Mouse (Mus musculus): ENCODE measurements at regions not wholly inside any gene's neighbourhood (a gene's known extent, or its start where the extent isn't known, plus 50 kb on each side); places are given as distances from the start of the nearest gene placed in this dataset.

GRCm38 (mm10) chr2:172613891-172614391 is 64.5 kb downstream of the Tfap2c start:
- no peak for DNase-seq (ENCODE audit: extremely low read depth, insufficient read length, low spot score)

DNA sequence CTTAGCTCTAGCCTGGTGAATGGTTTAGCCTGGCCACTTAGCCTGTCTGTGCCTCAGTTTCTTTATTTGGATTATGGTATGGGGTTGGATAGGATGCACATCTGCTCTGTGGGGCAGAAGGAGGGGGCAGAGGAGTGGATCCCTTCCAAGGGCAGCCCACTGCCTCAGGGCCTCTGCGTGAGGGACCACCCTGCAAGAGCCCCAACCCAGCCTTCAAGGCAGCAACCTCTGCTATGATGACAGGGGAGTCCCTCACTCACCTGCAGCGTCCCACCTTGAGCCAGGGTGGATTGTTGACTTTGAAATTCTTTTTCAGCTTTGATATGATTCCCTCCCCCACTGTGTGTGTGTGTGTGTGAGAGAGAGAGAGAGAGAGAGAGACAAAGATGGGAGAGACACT is 65.8 kb downstream of the Tfap2c start:
- no peak for DNase-seq (ENCODE audit: extremely low read depth, insufficient read length, low spot score)

DNA sequence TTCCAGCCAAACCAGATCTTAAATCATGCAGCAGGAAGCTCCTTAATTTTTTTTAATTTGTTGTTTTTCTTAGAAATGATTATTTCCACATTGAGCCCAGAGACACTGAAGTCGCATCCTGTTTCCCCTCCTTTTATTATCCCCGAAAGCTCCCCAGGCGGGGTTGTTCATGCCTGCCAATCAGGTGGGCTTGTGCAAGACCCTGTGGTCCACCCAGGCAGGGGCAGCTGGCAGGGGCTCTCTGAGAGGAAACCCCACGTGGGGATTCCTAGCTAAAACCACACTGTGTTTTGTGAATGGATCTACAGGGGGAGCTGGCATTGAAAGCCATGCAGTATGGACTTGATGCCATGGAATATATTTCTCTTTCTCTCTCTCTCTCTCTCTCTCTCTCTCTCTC is 66.2 kb downstream of the Tfap2c start:
- no peak for DNase-seq (ENCODE audit: extremely low read depth, insufficient read length, low spot score)

DNA sequence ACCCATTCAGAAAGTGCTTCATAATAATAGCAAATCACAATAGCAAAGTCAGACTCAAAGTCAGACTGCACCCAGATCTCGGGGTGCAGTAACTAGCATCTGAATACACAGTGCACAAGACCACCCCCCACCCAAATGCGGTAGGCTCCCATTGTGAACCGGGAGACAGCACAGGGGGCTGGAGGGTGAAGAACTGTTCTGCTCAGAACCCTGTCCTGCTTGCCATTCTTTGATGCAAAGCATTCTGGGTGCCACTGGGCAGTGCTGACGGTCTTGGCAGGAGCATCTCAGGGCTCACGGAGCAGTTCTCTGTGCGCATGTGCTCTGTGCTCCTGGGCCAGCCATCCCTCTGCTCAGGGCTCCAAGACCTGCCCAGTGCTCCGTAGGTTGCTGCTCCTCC is 69.8 kb downstream of the Tfap2c start:
- no peak for DNase-seq (ENCODE audit: extremely low read depth, insufficient read length, low spot score)

DNA sequence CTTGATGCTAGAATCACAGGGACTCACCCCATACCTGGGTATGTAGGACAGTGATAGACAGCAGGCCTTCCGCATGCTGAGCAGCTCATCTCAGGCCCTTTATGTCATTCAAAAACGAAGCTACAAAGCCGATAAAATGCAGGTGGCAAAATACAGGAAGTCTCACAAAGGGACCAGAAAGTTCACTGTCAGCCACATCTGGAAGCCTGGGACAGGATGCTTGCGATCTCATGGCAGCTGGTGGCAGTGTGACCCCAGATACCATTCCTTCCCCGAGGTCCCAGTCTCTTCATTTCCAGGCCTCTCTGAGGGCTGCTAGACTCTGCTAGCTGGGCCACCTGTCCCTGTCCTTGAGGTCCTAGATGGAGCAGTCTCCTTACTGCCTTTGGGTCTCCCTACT is 70.6 kb downstream of the Tfap2c start:
- DNase-seq (ENCODE audit: extremely low read depth, insufficient read length, low spot score), result no peak

- DNase-seq (ENCODE audit: extremely low read depth, insufficient read length, low spot score), result no peak
Measured at GRCm38 (mm10) chr2:172623707-172624106, 74.3 kb downstream of the Tfap2c start.

DNA sequence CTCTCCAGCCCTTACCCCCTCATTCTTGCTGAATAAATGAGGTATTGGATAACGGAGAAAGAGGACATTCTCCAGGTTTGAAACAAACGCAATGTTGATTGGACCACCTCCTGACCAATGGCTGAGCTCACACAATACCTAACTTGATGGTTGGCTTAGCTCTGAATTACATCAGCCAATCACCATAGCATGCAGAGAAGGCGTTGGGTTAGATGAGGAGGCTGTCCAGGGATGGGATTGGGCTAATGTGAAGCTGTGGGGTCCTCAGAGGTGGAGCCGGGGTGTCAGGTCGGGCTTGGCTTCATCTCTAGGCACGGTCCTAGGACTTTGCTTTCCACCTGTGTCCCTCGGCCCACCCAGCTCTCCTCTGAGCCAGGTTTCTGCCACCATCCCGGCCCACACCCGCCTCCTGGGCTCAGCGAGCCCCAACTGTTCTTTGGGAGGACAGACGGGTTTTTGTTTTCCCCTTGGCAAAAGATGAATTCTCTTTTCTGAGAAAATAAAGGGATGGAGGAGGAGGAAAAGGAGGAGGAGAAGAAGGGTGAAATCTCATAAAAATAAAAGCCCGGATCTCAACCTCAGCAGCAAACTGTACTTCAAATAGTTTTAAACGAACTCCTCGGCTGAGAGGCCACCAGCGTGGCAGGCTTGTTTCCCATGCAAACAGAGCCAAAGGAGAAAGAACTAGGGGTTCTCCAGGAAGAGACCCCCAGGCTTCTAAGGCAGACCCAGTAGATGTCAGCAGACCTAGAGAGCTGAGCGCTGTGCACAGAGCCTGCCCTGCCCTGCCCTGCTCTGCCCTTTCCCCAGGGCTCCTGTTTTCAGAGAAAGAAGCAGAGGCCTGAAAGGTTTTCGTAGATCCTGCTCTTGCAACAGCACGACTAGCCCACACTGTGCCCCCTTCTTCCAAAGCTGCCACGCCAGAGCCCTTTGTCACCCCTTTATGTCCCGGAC is 78.2 kb downstream of the Tfap2c start:
- DNase-seq (ENCODE audit: extremely low read depth, insufficient read length, low spot score), result no peak

DNA sequence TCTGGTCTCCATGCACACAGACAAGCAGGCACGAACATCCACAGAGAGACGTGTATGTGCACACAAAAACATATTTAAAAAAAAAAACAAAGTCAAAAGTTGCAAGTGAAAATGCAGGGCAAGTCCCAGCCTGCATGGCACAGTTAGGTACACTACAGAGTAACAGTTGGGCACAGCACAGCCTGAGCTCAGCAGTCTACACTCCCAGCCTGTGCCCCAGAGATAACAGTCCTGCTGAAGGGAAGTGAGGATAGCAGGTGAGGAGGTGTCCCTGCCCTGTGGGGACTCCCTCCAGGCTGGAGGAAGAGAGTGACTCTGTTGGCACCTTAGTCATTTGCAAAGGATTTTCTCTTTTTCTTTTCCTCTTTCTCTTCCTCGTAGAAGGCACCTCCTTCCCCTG is 80.9 kb downstream of the Tfap2c start:
- no peak for DNase-seq (ENCODE audit: extremely low read depth, insufficient read length, low spot score)

GRCm38 (mm10) chr2:172642616-172643015 is 93.2 kb downstream of the Tfap2c start:
- DNase-seq (ENCODE audit: extremely low read depth, insufficient read length, low spot score), result no peak

- peak; percentile 90 for DNase-seq (ENCODE audit: extremely low read depth, insufficient read length, low spot score)
Measured at GRCm38 (mm10) chr2:172643860-172644259, 94.5 kb downstream of the Tfap2c start.

DNA sequence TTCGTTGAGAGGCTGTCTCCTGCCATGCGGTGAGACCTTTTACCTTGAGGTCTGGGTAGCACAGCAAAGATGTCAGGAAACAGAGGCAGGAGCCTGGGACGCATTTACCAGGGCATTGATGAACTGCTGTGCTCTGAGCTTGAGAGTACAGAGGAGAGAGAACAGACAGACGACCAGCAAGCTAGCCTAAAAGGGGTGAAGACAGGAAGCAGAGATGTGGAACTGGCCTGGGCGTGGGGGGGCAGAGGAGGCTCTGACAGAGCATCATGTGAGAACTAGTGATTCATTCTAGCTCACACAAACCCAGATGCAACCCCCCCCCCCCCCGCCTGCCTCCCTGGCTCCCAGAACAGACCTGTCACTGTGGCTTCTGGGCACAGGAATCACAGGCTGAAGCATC is 95.1 kb downstream of the Tfap2c start:
- peak; percentile 81 for DNase-seq (ENCODE audit: extremely low read depth, insufficient read length, low spot score)

- DNase-seq (ENCODE audit: extremely low read depth, insufficient read length, low spot score), result no peak
Measured at GRCm38 (mm10) chr2:172648072-172648471, 98.7 kb downstream of the Tfap2c start.

- DNase-seq (ENCODE audit: extremely low read depth, insufficient read length, low spot score), result no peak
Measured at GRCm38 (mm10) chr2:172660479-172660878, 111.1 kb downstream of the Tfap2c start.

DNA sequence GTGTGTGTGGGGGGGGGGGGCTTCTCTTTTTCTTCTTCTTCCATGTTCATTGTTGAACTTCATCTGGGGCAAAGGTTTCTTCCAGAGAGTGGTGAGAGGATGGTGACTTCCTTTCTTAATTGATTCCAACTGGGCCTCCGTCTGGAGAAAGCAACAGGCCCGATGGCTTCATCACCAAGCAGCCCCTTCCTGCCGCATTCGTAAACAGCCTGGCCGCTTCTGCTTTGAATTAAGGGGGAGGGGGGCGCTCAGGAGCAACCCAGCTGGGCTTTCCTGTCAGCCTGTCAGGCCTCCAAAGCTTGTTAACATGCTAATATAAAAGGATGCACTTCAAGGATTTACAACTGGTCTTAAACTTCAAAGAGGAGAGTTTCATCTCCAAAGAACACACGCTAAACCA is 111.5 kb downstream of the Tfap2c start:
- no peak for DNase-seq (ENCODE audit: extremely low read depth, insufficient read length, low spot score)

GRCm38 (mm10) chr2:172661418-172661980 is 112.1 kb downstream of the Tfap2c start:
- no peak for DNase-seq (ENCODE audit: extremely low read depth, insufficient read length, low spot score)

DNA sequence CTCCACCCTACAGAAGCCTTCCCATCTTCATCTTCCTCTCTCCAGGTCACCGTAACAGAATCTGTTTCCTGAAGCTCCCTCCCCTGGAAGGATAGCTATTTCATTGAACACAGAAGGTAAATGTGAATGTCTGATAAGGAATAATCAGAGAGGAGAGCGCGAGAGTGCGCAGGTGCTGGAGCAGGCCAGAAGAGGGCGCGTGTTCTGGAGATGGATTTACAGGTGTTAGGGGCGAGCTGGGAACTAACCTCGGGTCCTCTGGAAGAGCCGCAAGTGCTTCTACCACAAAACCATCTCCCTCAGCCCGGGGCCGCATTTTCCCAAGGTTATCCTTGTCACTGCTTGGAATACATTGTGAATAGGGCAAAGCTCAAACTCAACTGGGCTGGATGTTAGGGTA is 112.8 kb downstream of the Tfap2c start:
- DNase-seq (ENCODE audit: extremely low read depth, insufficient read length, low spot score), result no peak

DNA sequence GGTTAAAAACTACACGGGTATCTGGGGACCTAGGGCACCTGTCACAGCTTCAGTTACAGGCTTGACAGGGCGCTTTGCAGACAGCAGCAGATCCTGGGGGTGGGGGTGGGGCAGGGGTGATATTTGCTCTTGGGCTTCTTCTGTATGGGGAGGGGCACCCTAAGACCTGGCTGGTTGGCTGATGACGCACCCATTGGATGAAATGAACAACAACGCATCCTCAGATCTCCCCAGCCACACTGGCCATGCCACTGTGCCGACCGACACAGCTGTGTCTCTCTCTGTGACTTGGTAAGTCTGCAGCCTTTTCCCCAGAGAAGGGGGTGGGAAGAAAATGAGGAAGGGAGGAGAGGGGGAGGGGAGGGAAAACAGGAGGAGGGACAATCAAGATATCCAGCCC is 114.3 kb downstream of the Tfap2c start:
- no peak for DNase-seq (ENCODE audit: extremely low read depth, insufficient read length, low spot score)

GRCm38 (mm10) chr2:172673081-172673480 is 123.7 kb downstream of the Tfap2c start:
- peak; percentile 13 for DNase-seq (ENCODE audit: extremely low read depth, insufficient read length, low spot score)

DNA sequence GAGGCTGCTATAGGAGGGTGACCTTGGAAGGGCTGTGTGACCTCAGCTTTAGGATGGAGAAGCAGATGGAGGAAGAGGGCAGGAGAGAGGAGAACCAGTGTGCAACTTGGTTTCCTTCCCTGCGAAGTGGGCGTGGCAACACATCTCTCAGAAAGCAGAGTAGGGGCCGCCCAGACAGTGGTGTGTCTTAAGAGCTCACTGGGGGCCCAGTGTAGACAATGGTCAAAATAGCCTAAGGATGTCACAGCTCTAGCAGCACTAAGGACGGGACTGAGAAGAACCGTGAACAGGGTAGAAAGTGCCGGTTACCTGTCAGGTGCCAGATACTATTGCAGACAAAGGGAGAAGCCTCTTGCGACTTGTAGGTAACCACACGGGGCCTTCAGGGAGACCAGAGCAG is 125.2 kb downstream of the Tfap2c start:
- no peak for DNase-seq (ENCODE audit: extremely low read depth, insufficient read length, low spot score)

- DNase-seq (ENCODE audit: extremely low read depth, insufficient read length, low spot score), result no peak
Measured at GRCm38 (mm10) chr2:172675081-172675480, 125.7 kb downstream of the Tfap2c start.

DNA sequence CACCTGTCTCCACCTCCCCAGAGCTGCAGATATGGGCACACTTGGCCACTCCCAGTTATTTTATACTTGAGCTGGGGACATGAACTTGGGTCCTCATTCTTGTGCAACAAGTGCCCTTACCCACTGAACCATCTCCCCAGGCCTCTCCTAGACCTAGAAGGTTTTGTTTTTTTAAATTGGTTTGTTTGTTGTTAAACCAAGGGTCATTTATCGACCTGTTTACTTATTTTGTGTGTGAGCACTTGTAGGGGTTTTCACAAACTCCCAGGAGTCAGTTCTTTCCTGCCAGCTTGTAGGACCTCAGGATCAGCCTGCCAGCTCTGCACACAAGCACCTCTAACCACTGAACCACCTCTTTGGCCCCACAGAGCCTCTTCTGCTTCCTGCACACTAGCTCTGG is 140.8 kb downstream of the Tfap2c start:
- no peak for DNase-seq (ENCODE audit: extremely low read depth, insufficient read length, low spot score)
